ENCODE assay signal across 9 mouse cellular contexts in genomic region chr15:51592511-51593498, GRCm38 (mm10).
DNase-seq lines count a peak whose midpoint lies in the region; ATAC-seq and TF ChIP-seq lines count a peak whose summit lies in the region.
"Had no signal": no experiment of that assay in that cellular context is flagged by ENCODE, and none has a peak within 500 bp of the region (broad histone marks: within the 10 kb centered on the region; RNA-seq: fewer than 3 reads in every experiment).

No protein-coding gene starts in this region.

- peak; percentile 5 for DNase-seq in ovary, postnatal 36 days (ENCODE audit: low spot score)
- no peak for DNase-seq in ovary, postnatal 10 days (ENCODE audit: low spot score)
- no peak for DNase-seq in forebrain, postnatal 0 days
- DNase-seq in urinary bladder, postnatal 36 days (ENCODE audit: low spot score in 2 of 2) = peak; percentile 40 to 61
- no peak for DNase-seq in adrenal gland, postnatal 4 days (ENCODE audit: low spot score in 2 of 2)
- DNase-seq in embryo, embryonic 10 days (ENCODE audit: low spot score) = no peak

- peak overlapping the region; percentile 40; the same call in 1 of the 2 replicates for H3K4me2 ChIP-seq in forebrain, postnatal 0 days (ENCODE audit: low read depth)
- H3K4me2 ChIP-seq: neural tube, embryonic 12.5 days had no signal

- H3K4me1 ChIP-seq in forebrain, postnatal 0 days (ENCODE audit: insufficient read depth) = peaks cover 7% of the 10 kb centered on the region
- H3K4me1 ChIP-seq: neural tube, embryonic 12.5 days had no signal

- no peaks in the 10 kb centered on the region for H3K9me3 ChIP-seq in forebrain, postnatal 0 days (ENCODE audit: low read length)
- H3K9me3 ChIP-seq: neural tube, embryonic 12.5 days had no signal

- no peak overlapping the region for H3K9ac ChIP-seq in forebrain, postnatal 0 days
- H3K9ac ChIP-seq: neural tube, embryonic 12.5 days had no signal

- TF ChIP-seq CTCF in forebrain, postnatal 0 days (IDR thresholded peaks at IDR 0.05; ENCODE audit: low read depth) = no peak

- ATAC-seq in forebrain, postnatal 0 days = no peak
- ATAC-seq in hematopoietic stem cell, adult 5-6 weeks (replicated peaks in 1 of 2; ENCODE audit: insufficient read depth in 1 of 2, low FRiP score in 2 of 2, low TSS enrichment in 1 of 2, low read depth in 1 of 2, poor library complexity in 2 of 2, severe bottlenecking in 2 of 2) = peak; percentile 29 to 36; a peak in 1 of 4 replicates

- H3K27ac ChIP-seq in forebrain, postnatal 0 days (ENCODE audit: low read depth, low read length) = no peak overlapping the region
- H3K27ac ChIP-seq: neural tube, embryonic 12.5 days had no signal

- H3K27me3 ChIP-seq in forebrain, postnatal 0 days (ENCODE audit: insufficient read depth, low read length) = no peaks in the 10 kb centered on the region
- H3K27me3 ChIP-seq: neural tube, embryonic 12.5 days had no signal

- WGBS in forebrain, postnatal 0 days = 74% methylated on average over 13 of the region's 13 CpGs

- H3K4me3 ChIP-seq in forebrain, postnatal 0 days (ENCODE audit: low read depth, low read length) = no peak overlapping the region
- H3K4me3 ChIP-seq: erythroblast, embryonic 14.5 days; neural tube, embryonic 12.5 days had no signal

- no peaks in the 10 kb centered on the region for H3K36me3 ChIP-seq in forebrain, postnatal 0 days (ENCODE audit: insufficient read depth)
- H3K36me3 ChIP-seq: neural tube, embryonic 12.5 days had no signal

Comparison
In these comparisons a context has a peak if more than half of its experiments do, and no peak if none do; other contexts are left out.
1. DNase-seq: peak in ovary, postnatal 36 days (single experiment) and urinary bladder, postnatal 36 days (2 of 2); none in ovary, postnatal 10 days (single experiment), forebrain, postnatal 0 days (single experiment), adrenal gland, postnatal 4 days (0 of 2) and embryo, embryonic 10 days (single experiment).